Mouse (Mus musculus) testis, adult 2 months (tissue): ENCODE results near the gene Nln. TPM values are rescaled to one million over a fixed set of nuclear protein-coding genes. Genes with fewer than 3 reads are reported as not detected.

Experiments used
- H3K27ac ChIP-seq: fragments of 200-500 bp; 2 replicates; pipeline ENCODE4 v1.5.1; 2012; ENCODE audit warnings: low read depth, low read length; ENCODE audit not compliant: control insufficient read depth, insufficient read depth
- H3K27me3 ChIP-seq: fragments of 200-500 bp; 2 replicates; pipeline ENCODE4 v1.6.1; 2012; ENCODE audit warnings: mild to moderate bottlenecking, low read length, moderate library complexity; ENCODE audit not compliant: control insufficient read depth, insufficient read depth
- H3K36me3 ChIP-seq: fragments of 200-500 bp; 2 replicates; pipeline ENCODE4 v1.6.1; 2012; ENCODE audit warnings: mild to moderate bottlenecking, low read length; ENCODE audit not compliant: control insufficient read depth, insufficient read depth
- H3K4me1 ChIP-seq: fragments of 200-500 bp; 2 replicates; pipeline ENCODE4 v1.6.1; 2012; ENCODE audit warnings: low read length; ENCODE audit not compliant: control insufficient read depth, insufficient read depth
- H3K4me3 ChIP-seq: fragments of 200-500 bp; 2 replicates; pipeline ENCODE4 v1.5.1; 2012; ENCODE audit warnings: low read depth, mild to moderate bottlenecking, low read length, moderate library complexity, mixed read lengths; ENCODE audit not compliant: control insufficient read depth
- CTCF ChIP-seq: fragments of 200-500 bp; IDR thresholded peaks from 2 replicates; pipeline ENCODE4 v1.5.1; 2012; ENCODE audit warnings: low read depth, mild to moderate bottlenecking, inconsistent platforms, low read length, moderate library complexity; ENCODE audit not compliant: control insufficient read depth, insufficient read depth, insufficient replicate concordance
- POLR2A ChIP-seq: fragments of 200-500 bp; IDR thresholded peaks from 2 replicates; pipeline ENCODE4 v1.6.1; 2012; ENCODE audit warnings: low read depth, mild to moderate bottlenecking, inconsistent platforms, low read length, moderate library complexity; ENCODE audit not compliant: control insufficient read depth
- polyA plus RNA-seq: library from polyadenylated mRNA; depleted of rRNA; stranded (reverse); fragments of >200 nt; gene quantifications from 2 replicates; pipeline ENCODE4 v1.2.3, GENCODE M21; 2012

Gene Nln
- polyA plus RNA-seq, 1 experiment = 5.1 TPM

DNA sequence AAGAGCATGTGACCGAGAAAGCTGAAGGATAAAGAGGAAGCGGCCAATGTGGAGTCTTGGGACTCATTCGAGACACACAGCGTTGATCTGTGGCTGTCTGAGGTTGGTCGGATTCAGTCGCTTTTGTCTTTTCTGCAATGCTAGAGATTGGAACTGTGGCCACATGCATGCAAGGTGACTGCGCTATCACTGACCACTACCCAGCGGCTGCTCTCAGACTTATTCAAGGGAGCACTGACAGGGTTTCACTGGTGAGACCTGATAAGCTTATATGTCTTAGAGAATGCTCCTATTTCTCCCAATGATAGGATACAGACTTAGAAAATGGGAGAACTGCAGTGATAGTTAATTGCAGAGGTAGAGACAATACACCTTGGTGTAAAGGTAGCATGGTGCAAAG, 35.2 kb downstream of the Nln start:
- no peak overlapping the region for H3K4me3 ChIP-seq
- H3K36me3 ChIP-seq = no peaks in the 10 kb centered on the region
- no peak overlapping the region for H3K27ac ChIP-seq
- TF ChIP-seq POLR2A = no peak
- TF ChIP-seq CTCF = no peak
- no peaks in the 10 kb centered on the region for H3K4me1 ChIP-seq
- no peaks in the 10 kb centered on the region for H3K27me3 ChIP-seq

DNA sequence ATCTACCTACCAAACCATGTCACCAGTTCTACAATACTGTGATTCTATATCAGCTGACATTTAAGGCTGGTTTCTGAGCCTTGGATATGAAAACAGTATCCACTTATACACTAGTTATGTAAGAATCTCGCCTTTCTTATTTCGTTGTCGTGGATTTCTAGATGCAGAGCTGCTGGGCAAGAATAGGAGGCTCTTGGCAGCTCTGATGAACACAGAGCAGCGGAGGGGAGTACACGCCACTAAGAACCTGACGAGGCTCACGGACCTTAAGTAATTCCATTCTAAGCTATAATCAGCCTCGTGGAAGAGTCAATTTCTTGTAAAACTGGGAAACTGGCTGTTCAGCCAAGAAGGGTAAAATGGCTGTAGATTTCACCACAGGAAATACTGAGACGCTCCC, 37.1 kb downstream of the Nln start:
- Histone ChIP-seq H3K4me1 (no peaks in the 10 kb centered on the region), H3K27ac (no peak overlapping the region)
- TF ChIP-seq POLR2A (no peak), CTCF (no peak)

DNA sequence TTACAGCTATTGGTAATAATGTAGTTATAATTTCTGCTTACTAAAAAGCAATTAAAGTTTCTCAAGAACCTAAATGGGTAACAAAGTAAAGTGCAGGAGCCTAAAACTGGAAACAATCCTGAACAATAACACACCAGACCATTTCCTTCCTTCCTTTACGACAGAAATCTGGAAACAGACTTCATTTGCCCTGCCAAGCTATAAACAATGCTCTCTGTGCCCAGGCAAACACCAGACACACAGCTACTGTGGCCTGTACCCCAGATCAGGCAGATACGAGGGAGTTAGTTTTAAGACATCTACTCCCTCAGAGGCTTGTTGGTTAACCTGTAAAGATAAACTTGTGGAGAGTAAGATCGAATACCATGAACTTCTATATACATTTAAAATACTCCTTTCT, 38.7 kb downstream of the Nln start:
- no peak overlapping the region for H3K4me3 ChIP-seq
- TF ChIP-seq POLR2A = no peak
- TF ChIP-seq CTCF = no peak
- H3K27me3 ChIP-seq = no peaks in the 10 kb centered on the region
- H3K36me3 ChIP-seq = no peaks in the 10 kb centered on the region
- no peak overlapping the region for H3K27ac ChIP-seq
- no peaks in the 10 kb centered on the region for H3K4me1 ChIP-seq

More for the DNA sequence above, 37.1 kb downstream of the Nln start:
- Histone ChIP-seq H3K36me3 (no peaks in the 10 kb centered on the region), H3K27me3 (no peaks in the 10 kb centered on the region), H3K4me3 (no peak overlapping the region)

DNA sequence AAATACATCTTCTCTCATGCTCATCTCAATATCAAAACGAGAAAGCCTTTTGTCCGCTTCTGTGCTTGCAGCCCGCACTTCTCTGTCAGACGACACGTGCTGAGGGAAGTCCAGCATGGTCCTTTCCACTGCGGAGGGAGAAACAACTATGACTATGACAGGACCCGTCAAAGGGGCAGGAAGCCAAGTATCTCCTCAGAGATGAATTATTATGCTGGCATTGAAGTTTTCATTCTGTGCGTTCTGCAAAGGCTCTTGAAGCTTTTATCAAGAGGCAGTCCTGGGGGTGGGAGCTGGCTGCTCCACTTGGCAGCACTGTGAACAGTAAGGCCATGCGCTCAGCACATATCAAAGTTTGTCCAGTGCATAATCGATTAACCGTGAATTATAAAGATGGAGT, 40.2 kb downstream of the Nln start:
- Histone ChIP-seq H3K4me3 (no peak overlapping the region), H3K27ac (no peak overlapping the region), H3K4me1 (no peaks in the 10 kb centered on the region), H3K27me3 (no peaks in the 10 kb centered on the region), H3K36me3 (no peaks in the 10 kb centered on the region)
- TF ChIP-seq POLR2A = no peak
- TF ChIP-seq CTCF = no peak

DNA sequence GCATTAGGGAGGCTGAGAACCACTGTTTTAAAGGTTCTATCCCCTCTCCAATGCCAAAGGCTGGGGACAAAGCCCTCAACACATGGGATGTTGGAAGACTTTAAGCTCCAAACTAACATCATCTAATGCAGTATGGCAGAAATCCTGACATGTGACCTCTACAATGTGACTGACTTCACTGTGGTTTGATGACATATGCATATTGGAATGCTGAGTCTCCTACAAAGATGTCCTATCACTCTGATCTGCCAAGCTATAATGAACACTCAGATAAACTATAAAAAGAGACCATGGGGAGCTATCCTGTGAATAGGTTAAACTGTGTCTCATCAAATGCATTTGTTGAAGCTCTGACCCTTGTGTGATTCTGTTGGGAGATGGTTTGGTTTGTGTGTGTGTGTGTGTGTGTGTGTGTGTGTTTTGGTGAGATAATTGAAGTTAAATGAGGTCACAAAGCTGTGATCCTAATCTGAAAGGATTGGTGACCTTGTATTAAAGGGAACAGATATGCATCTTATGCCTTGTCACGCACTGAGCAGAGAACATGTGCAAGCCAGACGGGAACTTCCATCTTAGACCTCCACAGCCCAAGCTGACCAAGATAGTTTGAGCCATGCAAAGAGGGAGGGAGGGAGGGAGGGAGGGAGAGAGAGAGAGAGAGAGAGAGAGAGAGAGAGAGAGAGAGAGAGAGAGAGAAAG, 43.6 kb downstream of the Nln start:
- no peak for TF ChIP-seq POLR2A
- no peak for TF ChIP-seq CTCF
- Histone ChIP-seq H3K4me3 (no peak overlapping the region), H3K27me3 (no peaks in the 10 kb centered on the region), H3K36me3 (no peaks in the 10 kb centered on the region), H3K27ac (no peak overlapping the region), H3K4me1 (no peaks in the 10 kb centered on the region)

DNA sequence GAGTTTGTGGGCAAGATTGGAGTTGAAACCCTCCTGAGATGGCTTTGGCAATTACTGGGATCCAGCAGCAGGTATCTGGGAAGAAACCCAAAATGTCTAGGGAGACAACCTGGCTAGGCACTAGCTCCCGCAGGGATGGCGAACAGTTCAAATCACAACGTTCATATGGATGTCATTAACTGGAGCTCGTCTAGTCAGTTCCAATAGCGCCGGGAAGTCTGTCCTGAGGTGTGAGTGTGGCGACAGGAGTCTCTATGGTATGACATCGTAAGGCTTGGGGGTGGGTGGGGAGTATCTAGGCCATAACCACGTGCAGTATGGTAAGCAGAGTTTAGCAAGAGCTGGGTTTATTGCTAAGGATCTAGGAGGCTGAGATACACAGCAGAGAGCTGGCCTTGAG, 46.4 kb downstream of the Nln start:
- Histone ChIP-seq H3K4me3 (no peak overlapping the region), H3K27ac (no peak overlapping the region), H3K27me3 (no peaks in the 10 kb centered on the region), H3K4me1 (no peaks in the 10 kb centered on the region), H3K36me3 (no peaks in the 10 kb centered on the region)
- no peak for TF ChIP-seq CTCF
- no peak for TF ChIP-seq POLR2A

DNA sequence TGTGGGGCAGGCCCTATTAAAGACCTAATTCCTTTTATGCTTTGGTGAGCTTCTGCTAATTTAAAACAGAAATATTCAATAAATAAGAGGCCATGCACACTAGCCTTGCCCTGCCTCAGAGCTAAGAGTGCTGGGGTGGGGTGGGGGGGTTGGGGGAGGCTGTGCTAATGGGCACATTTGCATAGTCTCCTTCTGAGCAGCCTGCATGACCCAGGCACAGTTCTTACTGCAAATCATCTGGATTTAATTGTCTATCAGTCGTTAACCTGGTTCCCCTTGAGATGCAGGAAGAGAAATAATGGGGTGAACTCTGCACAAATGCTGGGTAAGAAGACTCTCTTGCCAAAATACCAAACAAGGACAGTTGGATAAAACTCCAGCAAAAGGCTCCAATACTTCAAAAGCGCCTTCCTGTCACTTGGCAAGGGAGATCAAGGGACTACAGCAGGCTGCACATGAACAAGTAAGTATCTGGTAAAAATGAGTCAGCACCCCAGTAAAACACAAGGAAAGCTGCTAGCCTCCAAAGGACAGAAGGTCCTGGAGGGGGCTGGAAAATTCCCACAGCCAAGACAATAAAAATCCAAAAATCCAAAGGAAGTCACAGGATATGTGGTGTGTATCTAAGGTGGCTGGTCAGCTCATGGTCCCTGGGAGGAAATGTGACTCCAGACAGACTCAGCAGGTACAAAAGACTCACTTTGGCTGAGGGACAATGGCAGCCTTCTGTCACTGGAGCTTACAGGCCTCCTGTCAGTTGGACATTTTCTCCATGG, 47.3 kb downstream of the Nln start:
- no peak for TF ChIP-seq CTCF
- no peak for TF ChIP-seq POLR2A
- Histone ChIP-seq H3K4me1 (no peaks in the 10 kb centered on the region), H3K27me3 (no peaks in the 10 kb centered on the region), H3K36me3 (no peaks in the 10 kb centered on the region), H3K27ac (no peak overlapping the region), H3K4me3 (no peak overlapping the region)

DNA sequence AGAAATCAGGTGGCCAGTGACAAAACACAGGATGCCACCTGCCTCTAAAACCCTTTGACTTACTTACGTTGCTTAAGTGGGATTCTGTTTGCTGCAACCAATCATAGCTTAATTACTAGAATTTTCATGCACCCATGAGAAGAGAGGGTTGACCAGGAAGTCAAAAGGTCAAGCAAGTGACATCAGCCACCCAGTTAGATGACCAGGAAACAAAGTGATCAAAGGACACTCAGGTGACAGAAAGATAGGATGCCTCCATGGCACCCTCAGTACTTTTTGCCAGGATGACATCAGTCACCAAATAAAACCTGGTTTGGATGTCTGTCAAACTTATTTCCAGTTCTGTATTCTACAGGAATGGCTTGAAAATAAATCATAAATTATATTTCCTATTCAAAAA, 49.2 kb downstream of the Nln start:
- Histone ChIP-seq H3K36me3 (no peaks in the 10 kb centered on the region), H3K4me1 (no peaks in the 10 kb centered on the region), H3K27me3 (no peaks in the 10 kb centered on the region), H3K27ac (no peak overlapping the region), H3K4me3 (no peak overlapping the region)
- TF ChIP-seq CTCF = no peak
- no peak for TF ChIP-seq POLR2A
